Mouse (Mus musculus) forebrain, embryonic 12.5 days (tissue): Measurements from ENCODE around the gene Hnrnpf. TPM values are rescaled to one million over a fixed set of nuclear protein-coding genes. Genes with fewer than 3 reads are reported as not detected.

Experiments used
- microRNA-seq: library from miRNA; unstranded; fragments of <30 nt; microRNA quantifications from one replicate; pipeline ENCODE4, GENCODE M21; 2017
- polyA plus RNA-seq: library from polyadenylated mRNA; unstranded; fragments of >200 nt; fragmentation: Nextera tagmentation; extraction: Ambion mirVana; gene quantifications from 2 replicates; pipeline ENCODE4 v1.2.1, GENCODE M21; 2016

Gene Hnrnpf
- polyA plus RNA-seq, 1 experiment from 2014 or later: 624 TPM

Small RNA genes within 50 kb of the gene (microRNA-seq; reads per million reads assigned to microRNA genes)
- gene Gm25535: not detected

Other genes with a start within 250 kb of the Hnrnpf start
- 127 and 136 TPM in 2 replicates for gene Zfp637, start 59.1 kb upstream of the Hnrnpf start, polyA plus RNA-seq
- 13.1 and 16.1 TPM in 2 replicates for gene Zfp239, start 38.2 kb upstream of the Hnrnpf start, polyA plus RNA-seq
- 1.9 and 2.0 TPM in 2 replicates for gene Fxyd4, start 37.4 kb downstream of the Hnrnpf start, polyA plus RNA-seq
- gene Rasgef1a, start 111.1 kb downstream of the Hnrnpf start, polyA plus RNA-seq: 0.33 and 0.49 TPM in 2 replicates
- gene Csgalnact2, start 238.8 kb downstream of the Hnrnpf start, polyA plus RNA-seq: 8.4 and 8.6 TPM in 2 replicates